Mouse (Mus musculus) MN1 (cell line): ENCODE data around the gene Cdc42ep1.

Experiments used
- DNase-seq: peaks from one replicate; pipeline ENCODE4 v3.0.0-alpha.2; 2016; ENCODE audit warnings: low spot score

The Cdc42ep1 gene

DNA sequence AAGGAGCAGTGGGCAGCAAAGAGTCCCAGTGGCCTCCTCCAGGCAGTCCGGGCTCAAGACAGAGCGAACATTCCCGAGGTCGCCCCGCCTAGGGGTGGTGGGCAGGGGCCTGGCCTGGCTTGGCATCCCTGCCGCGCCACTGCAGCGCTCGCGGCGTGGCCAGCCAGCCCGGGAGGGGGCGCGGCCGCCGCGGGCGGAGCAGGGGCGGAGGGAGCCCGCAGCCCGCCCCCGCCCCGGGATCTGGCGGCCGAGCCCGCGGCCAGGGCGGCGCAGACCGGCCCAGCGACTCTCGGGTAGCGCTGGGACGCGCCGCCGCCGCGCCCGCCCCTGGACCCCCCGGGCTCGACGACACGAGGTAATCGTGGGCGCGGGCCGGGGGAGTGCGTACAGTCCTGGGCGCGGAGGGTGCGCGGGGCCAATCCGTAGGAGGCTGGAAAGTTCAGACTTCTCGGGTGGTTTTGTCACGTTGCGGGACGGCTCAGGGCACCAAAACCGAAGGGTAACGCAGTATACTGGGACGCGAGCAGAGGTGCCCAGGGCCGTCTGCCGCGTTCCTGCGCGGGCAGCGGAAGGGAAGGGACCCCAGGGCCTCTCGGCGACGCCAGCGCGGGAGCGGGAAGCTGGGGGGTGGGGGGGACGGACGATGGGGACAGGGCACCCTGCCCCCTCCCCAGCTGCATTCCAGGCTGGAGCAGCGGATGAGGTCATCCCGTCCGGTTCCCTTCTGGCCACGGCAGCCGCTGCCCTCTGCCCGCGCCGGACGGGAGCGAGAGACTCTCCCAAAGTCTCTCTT, at the start of gene Cdc42ep1:
TSS of gene Cdc42ep1 (plus strand) at position 254 of the 793 bp plus-strand sequence.
- DNase-seq: peak; percentile 89

DNA sequence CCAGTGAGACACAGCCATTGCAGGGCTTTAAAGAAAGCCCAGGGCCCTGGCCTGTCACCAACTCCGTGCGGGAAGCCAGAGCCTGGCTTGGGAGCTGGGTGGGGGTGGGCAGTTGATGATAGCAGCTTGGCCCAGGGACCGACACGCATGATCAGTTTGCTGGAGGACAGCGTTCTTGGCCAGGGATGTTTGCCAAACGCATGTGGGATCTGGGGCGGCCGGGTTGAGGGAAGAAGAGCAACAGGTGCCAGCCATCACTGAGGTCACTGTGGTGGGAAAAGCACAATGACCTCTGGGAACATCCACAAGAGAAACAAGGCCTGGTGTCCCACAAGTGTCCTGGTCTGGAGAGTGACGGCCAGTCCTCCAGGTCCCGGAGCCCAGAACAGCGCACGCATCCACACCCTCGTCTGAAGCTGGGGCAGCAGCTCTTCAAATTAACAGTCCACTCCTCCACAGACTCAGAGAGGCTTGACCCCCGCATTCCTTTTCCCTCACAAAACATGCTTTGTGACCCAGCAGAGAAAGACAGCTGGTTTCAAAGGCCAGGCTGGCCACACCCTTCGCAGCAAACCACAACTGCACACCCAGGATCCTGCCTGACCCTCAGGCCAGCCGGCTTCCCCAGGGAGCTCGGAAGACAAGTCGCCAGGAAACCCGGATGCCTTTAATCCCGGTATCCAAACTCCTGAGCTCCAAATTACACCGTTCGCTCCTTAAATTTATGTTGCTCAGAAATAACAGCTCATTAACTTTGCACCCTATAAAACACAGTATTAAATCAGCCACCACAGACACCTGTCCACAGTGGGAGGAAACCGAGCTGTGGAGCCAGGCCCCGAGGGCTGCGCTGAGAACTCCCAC, 46.0 kb upstream of the Cdc42ep1 start:
- peak; percentile 63 for DNase-seq

DNA sequence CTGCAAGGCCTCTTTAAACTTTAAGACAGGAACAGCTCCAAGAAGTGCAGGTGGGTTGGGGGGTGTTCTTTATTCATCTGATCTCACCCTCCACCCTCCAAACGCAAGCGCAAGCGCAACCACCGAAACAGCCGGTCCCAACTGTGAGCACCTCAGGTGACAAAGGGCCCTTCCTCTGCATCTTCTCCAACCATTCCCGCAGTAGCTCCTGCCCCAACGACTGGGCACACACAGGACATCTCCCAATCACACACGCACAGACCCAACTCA, 45.4 kb upstream of the Cdc42ep1 start:
- no peak for DNase-seq

DNA sequence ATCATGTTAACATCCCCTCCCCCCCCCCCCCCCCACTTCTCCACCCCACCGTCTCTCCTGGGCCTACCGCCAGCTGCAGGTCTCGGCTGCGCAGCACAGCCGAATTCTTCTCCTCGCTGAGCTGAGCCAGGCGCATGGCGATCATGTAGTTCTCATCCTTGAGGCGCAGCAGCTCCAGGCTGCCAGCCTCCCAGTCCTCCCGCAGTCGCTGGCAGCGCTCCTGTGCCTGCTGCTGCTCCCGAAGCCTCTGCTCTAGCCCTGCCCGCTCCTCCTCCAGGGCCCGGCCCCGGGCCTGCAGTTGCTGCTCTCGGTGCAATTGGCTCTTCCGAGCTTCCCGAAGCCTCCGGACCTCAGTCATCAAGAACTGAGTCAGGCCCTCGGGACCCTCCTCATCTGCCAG, 43.4 kb upstream of the Cdc42ep1 start:
- DNase-seq: no peak

DNA sequence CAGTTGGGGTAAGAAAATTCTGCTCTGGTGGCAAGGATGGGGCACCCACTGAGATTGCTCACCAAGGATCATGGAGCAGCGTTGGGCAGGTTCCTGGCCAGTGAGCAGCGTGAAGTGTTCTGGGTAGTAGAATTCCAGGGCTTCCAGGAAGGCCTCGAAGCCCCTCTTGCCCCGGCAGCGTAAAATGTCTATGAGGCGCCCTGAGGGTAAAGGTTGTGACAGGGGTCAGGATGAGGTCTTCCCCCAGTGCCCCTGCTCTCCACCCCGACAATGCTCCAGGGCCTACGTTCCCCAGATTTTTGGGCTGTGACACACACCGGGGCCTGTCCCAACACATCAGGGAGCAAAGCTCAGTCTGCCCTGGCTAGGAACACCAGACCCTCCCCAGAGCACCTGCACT, 40.9 kb upstream of the Cdc42ep1 start:
- DNase-seq: no peak

DNA sequence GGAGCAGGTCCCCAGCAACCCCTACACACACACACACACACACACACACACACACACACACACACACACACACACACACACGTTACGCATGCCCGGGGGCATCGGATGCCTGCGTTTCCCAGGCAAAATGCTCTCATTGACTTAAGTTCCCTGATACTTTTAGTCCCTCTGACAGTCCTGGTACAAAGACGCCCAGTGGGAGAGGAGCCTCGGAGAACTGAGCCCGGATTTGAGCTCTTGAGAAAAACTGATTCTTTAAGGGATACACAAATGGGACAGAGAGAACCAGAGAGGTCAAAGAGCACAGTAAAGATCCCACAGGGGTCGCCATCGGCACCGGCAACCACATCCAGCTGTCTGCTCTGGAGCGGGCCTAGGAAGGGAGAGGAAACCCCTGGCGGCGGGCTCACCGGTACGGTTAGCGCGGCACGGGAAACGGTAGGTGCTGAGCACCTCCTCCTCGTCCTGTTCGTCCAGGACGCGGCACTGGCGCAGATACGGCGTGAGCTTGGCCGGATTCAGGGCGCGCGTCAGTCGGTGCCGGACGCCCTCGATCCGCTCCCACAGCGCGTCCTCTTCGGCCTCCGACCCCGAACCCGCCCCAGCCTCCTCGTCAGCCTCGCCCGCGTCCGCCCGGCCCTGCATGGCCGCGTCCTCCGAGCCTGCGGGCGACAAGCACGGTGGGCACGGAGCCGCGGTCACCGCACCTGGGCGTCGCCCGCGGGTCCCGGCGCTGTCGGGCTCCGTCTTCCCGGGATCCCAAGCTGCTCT, 40.3 kb upstream of the Cdc42ep1 start:
- peak; percentile 67 for DNase-seq

DNA sequence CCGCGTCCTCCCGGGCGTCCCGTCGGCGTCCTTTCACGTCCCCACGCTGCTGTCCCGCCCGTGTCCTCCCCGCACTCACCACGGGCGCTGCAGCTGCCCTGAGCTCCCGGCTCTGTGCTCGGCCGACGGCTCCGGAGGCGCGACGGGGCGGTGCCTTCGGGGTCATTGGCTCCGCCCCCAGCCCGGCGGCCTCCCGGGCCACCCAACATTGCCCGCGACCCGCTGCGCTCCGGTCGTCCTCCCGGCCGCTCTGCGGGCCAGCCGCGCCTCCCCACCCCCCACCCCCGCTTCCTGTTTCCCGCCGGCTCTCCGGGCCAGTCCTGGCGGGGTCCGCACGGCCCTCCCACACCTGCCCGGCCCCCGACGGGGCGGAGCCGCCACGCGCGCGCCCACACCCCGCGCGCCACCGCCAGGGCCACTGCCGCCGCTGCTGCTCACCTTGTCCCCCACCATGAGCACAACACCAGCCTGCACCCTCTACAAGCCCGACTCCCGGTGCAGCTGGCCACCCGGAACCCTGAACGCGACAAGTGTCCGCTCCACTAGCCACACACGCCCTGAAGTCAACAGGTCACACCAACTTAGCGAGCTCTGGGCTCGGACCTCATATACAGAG, 39.5 kb upstream of the Cdc42ep1 start, which contains the start of gene Card10:
TSS of gene Card10 (minus strand) at position 267 of the 616 bp plus-strand sequence.
- peak; percentile 73 for DNase-seq

DNA sequence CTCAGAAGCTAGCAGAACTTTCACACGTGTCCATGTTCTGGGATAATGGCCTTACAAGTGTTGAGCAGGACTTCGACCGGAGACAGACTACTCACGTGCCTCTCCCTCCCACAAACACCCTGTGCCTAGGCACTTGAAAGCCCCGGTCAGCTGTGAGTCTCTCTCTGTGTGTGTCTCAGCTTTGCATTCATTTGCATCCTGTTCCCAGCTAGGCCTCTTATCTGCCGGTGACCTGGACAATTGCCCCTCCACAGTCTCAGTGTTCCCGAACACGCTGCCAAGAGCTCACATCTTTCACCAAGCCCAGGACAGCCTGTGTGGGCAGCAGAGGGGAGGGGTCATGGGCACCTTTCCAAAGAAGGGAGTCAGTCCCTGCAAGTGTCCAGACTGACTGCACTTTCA, 38.9 kb upstream of the Cdc42ep1 start:
- DNase-seq: peak; percentile 74

DNA sequence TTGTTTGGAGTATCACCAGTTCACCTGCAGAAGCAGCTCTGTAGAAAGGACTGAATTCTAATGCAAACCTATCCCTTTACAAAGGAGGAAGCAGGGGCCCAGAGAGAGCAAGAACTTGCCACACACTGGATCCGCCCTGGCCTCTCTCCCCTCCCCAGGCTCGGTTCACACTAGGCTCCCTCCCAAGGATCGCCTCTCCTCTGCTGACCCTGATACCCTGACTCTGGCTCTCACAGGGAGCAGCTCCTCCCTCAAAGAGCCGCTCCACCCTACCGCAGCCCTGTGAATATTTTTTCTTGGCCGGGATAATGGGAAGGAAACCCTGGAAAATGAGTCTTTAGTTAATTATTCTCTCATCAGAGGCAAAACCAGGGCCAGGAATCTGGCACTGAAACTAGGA, 38.1 kb upstream of the Cdc42ep1 start:
- DNase-seq: no peak

DNA sequence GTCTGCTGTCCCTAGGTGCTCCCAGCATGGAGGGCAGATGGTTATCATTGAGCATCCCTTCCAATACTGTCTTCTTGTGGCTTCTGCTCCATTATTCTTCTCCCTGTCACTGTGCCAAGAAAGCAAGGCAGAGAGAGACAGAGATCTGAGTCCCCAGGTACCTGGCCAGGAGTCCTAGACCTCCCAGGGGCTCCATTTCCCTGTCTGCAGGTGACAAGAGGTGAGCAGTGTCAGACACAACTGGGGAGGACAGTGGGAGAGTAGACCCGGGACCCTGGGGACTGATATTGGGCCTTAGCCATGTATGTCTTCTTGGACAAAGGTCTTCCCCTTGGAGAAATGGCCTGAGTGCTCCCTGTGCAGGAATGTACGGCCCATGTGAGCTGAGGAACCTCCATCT, 37.1 kb upstream of the Cdc42ep1 start:
- DNase-seq: no peak

DNA sequence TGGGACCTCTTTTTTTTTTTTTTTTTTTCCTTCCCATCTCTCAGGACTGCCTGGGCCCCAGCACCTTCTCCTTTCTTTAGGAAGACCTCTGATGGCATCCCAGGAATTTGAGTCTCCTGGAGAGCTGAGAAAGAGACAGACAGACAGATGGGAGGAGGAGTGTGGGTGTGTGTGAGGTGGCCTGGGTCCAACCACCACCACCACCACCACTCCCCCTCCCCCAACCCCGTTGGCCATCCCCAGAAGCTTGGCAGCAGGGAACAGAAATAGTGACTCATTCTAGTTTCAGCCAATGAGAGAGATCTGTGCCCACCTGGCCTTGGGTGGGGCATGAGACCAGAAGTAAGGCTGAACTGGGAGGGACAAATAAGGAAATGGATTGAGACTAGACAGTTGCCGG, 35.8 kb upstream of the Cdc42ep1 start:
- peak; percentile 50 for DNase-seq

DNA sequence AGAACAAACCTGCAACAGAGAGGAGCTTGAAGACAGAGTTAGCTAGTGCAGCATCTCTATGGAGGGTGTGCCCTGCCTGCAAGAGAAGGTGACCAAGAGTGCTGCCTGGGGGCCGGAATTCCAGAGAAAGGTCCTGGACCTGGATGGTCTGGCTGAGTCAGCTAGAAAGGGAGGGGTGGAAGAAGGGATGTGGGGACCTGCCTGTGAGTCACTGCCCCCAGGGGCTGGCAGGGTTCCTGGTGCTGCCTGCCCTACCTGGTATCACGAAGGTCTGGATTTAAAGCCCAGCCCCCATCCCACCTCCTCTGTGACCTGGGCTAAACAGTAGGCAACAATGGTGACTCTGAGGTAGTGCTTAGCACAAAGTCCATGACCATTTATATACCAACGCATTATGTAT, 35.3 kb upstream of the Cdc42ep1 start:
- peak; percentile 51 for DNase-seq

DNA sequence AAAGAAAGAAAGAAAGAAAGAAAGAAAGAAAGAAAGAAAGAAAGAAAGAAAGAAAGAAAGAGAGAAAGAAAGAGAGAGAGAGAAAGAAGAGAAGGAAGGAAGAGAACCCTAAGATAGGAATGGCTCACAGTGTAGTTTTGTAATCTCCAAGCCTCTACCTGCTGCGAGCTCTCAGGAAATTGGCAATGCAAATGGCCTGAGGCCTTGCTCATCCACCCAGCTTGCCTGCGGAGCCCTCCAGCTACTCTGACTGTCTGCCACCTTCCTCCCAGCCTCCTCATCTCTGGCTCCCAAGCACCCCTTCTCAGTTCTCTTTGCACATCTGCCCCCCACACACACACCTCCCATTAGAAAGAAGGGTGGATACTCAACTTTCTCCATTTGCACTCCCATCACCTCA, 33.4 kb upstream of the Cdc42ep1 start:
- no peak for DNase-seq

DNA sequence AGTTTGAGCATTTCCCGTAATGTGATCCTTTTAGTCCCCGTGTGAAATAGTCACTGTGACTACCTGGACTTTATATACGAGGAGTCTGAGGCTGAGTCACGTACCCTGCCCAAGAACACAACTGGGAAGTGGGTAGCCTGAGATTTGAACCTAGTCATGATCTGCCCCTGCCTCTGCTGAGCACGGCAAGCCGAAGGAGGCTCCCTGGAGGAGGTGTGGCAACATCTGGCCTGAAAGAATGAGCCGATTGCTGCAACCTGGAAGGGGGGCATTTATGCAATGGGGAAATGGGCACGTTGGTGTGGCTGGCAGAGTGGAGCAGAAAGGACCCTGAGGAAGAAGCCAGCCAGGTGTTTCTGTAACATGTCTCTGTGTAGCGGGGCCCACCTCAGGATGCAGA, 32.7 kb upstream of the Cdc42ep1 start:
- no peak for DNase-seq

DNA sequence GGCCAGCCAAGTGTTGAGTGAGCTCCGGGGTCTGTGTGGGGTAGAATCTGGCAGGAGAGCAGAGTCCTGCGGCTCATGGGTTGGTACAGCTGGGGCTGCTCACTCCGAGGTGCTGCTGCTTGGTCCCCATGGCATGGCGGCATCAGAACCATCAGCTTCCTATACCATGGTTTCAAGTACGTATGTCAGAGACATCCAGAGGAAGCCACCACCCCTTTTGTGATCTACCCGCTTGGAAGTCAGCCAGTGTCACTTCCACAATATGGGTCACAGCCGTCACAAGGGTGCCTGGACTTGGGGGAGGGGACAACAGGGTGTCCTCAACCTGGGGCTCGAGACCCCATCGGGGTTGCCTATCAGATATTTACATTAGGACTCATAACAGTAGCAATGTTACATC, 32.3 kb upstream of the Cdc42ep1 start:
- no peak for DNase-seq

DNA sequence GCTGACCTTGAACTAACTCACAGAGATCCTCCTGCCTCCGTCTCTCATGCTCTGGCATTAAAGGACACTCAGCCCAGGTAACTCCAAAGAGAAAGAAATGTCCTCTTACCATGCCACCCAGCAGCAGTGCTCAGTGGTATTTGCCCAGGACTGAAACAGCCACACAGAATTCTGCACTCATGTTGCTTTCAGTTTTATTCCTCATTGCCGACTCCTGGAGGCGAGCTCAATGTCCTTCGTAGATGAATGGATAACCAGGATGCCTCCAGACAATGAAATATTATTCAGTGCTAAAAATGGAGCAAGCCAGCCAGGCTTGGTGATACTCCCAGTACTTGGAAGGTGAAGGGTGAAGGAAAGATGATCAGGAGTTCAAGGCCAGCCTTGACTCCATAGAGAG, 28.8 kb upstream of the Cdc42ep1 start:
- DNase-seq: no peak

DNA sequence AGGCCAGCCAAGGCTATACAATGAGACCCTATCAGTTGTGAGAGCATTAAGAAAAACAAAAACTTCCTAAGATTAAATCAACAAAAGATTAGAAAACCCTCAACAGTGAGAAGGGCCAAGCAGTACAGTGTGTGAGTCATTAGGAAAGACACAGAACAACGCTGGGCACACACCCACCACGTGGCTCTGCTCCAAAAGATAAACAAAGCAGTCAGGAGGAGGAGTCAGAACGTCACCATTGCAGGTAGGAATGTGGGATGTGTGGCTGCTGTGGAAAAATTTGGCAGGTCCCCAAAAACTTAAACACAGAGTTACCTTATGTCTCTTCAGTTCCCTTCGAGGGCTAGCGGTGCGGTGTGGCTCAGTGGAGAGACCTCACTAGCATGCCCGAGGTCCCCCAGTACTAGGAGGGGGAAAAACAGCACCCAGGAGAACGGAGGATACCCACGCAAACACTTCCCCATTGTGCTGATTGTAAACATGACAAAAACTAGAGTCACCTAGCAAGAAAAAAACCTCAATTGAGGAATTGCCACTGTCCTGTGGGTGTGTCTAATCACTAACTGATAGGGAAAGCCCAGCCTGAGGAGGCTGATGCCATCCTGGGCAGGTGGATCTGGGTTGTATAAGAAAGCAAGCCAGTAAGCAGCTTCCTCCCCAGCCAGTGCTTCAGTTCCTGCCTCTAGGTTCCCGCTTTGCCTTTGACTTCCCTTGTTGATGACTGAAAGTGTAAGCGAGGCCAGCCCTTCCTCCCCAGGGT, 26.9 kb upstream of the Cdc42ep1 start:
- DNase-seq: no peak

DNA sequence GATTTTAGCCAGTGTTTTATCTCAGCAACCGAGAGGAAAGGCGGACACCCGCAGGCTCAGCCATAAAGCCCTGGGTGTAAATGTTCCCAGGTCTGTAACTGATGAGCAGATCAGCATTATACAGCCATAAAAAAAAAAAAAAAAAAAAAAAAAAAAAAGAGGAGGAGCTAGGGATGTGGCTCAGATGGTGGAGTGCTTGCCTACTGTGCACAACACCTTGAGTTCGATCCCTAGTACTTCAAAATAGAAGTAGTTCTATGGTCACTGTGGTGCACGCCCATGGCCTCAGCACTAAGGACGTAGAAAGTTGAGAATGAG, 26.4 kb upstream of the Cdc42ep1 start:
- DNase-seq: no peak

DNA sequence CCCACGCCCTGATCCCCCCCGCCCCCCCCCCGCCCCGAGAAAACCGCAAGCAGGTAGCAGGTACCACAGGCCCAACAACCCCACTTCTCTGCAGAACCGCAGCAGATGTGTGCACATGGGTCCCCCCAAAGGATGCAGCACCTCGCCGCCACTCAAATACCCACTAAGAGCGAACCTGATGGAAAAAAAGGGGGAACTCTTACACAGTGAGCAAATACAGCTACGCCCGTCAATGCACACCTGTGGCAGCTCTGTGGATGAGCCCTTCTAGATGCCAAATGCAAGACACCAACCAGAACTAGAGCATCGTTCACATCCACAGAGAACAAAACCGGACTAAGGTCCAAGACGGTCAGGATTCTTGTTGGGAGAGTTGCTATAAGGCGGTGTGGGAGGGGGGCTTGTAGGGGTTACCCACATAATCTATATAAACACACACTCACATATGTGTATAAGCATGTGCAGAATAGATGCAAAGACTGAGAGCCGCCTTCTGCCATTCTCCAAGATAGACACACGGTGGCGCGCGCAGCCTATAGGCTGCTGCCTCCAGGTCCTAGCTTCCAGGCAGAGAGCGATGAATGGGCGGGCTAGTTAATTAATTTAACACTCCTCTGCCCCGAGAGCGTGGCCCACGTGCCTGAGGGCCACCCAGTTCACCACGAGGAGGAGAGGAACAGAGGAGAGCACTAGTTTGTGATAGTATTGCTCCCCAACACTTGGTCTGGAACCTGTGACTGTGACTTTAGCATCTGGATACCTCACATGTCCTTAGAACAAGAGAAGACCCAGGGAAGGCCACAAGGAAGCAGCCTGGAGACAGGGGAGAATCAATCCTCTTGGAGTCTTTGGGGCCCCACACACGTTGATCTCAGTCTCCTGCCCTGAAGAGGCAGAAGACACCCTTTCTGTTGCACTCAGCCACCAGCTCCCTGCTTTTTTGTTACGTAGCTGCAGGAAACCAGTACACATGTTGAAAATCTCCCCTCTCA, 15.9 kb upstream of the Cdc42ep1 start:
- peak; percentile 91 for DNase-seq

DNA sequence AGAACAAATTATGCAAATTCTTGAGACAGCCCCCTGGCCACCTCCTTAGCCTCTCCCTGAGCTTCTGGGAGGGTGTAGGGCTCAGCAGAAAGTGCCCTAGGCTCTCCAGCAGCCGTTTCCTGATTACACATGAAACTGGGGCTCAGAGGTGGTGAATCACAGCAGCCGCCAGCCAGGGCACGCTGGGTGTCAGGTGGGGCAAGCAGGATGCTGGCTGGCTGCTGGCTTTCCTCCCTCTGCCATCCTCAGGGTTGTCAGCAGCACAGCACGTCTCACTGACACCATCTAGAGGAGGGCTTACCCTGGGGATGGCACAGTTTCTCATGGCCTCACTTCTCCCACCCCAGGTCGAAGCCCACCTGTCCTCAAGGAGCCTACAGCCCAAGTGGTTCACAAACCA, 14.1 kb upstream of the Cdc42ep1 start:
- DNase-seq: peak; percentile 81
